Mouse (Mus musculus) liver (tissue): ENCODE data around the gene Xlr5a.
"Not testable (repeated sequence)": the region's sequence is repeated elsewhere in the genome, so short reads cannot be mapped to it uniquely, and the experiment has no call there.

Source experiments
- DNase-seq: peaks from one replicate; pipeline ENCODE4 v3.0.0-alpha.2; 2020; ENCODE audit warnings: mixed read lengths

Xlr5a gene

GRCm38 (mm10) chrX:73292876-73293275, at the start of gene Xlr5a, which contains the start of gene Xlr5c:
TSS of gene Xlr5a (minus strand) at chrX:73292976.
TSS of gene Xlr5c (minus strand) at chrX:73292976.
- DNase-seq: not testable (repeated sequence)

- DNase-seq: peak; percentile 80
Measured at GRCm38 (mm10) chrX:73342483-73342895, 49.7 kb upstream of the Xlr5a start, which contains the start of gene Zfp275. TSS of gene Zfp275 (plus strand) at chrX:73342621.

GRCm38 (mm10) chrX:73342068-73342467, 49.3 kb upstream of the Xlr5a start:
- no peak for DNase-seq

- DNase-seq: no peak
Measured at GRCm38 (mm10) chrX:73341473-73341872, 48.7 kb upstream of the Xlr5a start.

GRCm38 (mm10) chrX:73336740-73337139, 44.0 kb upstream of the Xlr5a start, which contains the start of gene Gm45015:
TSS of gene Gm45015 (minus strand) at chrX:73336840.
- no peak for DNase-seq

GRCm38 (mm10) chrX:73333548-73333947, 40.8 kb upstream of the Xlr5a start:
- no peak for DNase-seq

GRCm38 (mm10) chrX:73327215-73327614, 34.4 kb upstream of the Xlr5a start:
- DNase-seq: no peak

GRCm38 (mm10) chrX:73321029-73321428, 28.3 kb upstream of the Xlr5a start:
- DNase-seq: no peak

GRCm38 (mm10) chrX:73312522-73312921, 19.7 kb upstream of the Xlr5a start:
- DNase-seq: peak; percentile 4

- not testable (repeated sequence) for DNase-seq
Measured at GRCm38 (mm10) chrX:73295745-73296144, 3.0 kb upstream of the Xlr5a start.

GRCm38 (mm10) chrX:73265270-73265669, 27.5 kb downstream of the Xlr5a start, which contains the start of gene Xlr3c:
TSS of gene Xlr3c (minus strand) at chrX:73265390.
- not testable (repeated sequence) for DNase-seq

GRCm38 (mm10) chrX:73262428-73262827, 30.3 kb downstream of the Xlr5a start:
- not testable (repeated sequence) for DNase-seq

GRCm38 (mm10) chrX:73242821-73243325, 49.9 kb downstream of the Xlr5a start, which contains the start of gene Xlr4c:
TSS of gene Xlr4c (minus strand) at chrX:73243130.
- DNase-seq: not testable (repeated sequence)

- DNase-seq: no peak
Measured at GRCm38 (mm10) chrX:73229288-73229687, 63.5 kb downstream of the Xlr5a start.

GRCm38 (mm10) chrX:73228606-73229214, 64.1 kb downstream of the Xlr5a start:
- peak; percentile 35 for DNase-seq

GRCm38 (mm10) chrX:73227914-73228605, 64.7 kb downstream of the Xlr5a start, which contains the start of gene F8a:
TSS of gene F8a (plus strand) at chrX:73228291.
- DNase-seq: peak; percentile 71

- DNase-seq: no peak
Measured at GRCm38 (mm10) chrX:73225365-73225764, 67.4 kb downstream of the Xlr5a start.

- DNase-seq: not testable (repeated sequence)
Measured at GRCm38 (mm10) chrX:73213819-73214564, 78.8 kb downstream of the Xlr5a start, which contains the start of gene Xlr4b. TSS of gene Xlr4b (plus strand) at chrX:73214333.

- DNase-seq: not testable (repeated sequence)
Measured at GRCm38 (mm10) chrX:73191934-73192333, 100.8 kb downstream of the Xlr5a start, which contains the start of gene Xlr3b. TSS of gene Xlr3b (plus strand) at chrX:73192207.

GRCm38 (mm10) chrX:73176889-73177288, 115.9 kb downstream of the Xlr5a start, which contains the start of gene Spin2d:
TSS of gene Spin2d (minus strand) at chrX:73176989.
- not testable (repeated sequence) for DNase-seq

- not testable (repeated sequence) for DNase-seq
Measured at GRCm38 (mm10) chrX:73149350-73149749, 143.4 kb downstream of the Xlr5a start, which contains the start of gene DXBay18. TSS of gene DXBay18 (minus strand) at chrX:73149450.

GRCm38 (mm10) chrX:73148496-73148895, 144.3 kb downstream of the Xlr5a start, which contains the start of gene Xlr5b:
TSS of gene Xlr5b (plus strand) at chrX:73148796.
- DNase-seq: not testable (repeated sequence)
